Mouse (Mus musculus) c-Kit-positive CD71-positive TER-119-negative erythroid progenitor cells, embryonic 14.5 days (primary cell): ENCODE measurements at regions not wholly inside any gene's neighbourhood (a gene's known extent, or its start where the extent isn't known, plus 50 kb on each side); places are given as distances from the start of the nearest gene placed in this dataset.

ENCODE experiments used
- DNase-seq: peaks from one replicate; pipeline ENCODE4 v3.0.0-alpha.2; 2013; ENCODE audit warnings: low read depth

DNA sequence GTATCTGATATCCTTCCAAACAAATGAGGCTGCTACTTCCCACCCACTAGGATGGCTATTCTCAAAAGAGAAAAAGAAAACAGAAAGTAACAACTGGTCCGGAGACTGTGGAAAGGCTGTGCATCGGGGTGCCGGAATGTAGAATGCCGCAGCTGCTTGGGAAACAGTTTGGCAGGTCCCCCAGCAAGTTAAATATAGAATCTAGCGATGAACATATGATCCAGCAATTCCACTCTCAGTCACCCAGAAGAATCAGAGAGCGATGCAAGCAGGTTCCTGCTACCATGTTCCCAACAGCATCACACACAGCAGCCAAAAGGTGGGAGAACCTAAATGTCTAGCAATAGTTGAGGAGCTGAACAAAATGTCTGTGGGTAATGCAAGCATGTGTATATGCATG lies 528.3 kb upstream of the Gm19410 start:
- DNase-seq: no peak

- no peak for DNase-seq
Observed at GRCm38 (mm10) chr8:35240884-35241283, 524.7 kb upstream of the Gm19410 start.

DNA sequence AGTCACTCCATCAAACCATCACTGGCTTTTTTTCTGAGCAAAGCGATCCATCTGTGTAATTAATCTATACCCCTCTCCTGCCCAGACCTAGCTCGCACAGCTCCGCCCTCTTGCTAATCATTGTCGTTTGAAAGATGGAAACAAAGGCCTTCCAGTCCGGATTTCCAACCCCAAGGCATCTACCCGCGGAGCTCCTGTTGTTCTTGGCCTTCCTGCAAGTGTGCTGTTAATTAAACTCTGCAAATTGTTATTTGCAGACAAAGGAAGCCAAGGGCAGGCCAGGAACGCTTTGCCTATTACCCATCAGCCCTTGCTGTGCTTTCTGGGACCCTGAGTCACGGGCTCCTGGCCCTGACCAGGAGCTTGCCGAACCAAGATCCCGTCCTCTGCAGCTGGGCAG lies 522.0 kb upstream of the Gm19410 start:
- DNase-seq: no peak

GRCm38 (mm10) chr8:35249747-35250375 lies 515.7 kb upstream of the Gm19410 start:
- no peak for DNase-seq

DNA sequence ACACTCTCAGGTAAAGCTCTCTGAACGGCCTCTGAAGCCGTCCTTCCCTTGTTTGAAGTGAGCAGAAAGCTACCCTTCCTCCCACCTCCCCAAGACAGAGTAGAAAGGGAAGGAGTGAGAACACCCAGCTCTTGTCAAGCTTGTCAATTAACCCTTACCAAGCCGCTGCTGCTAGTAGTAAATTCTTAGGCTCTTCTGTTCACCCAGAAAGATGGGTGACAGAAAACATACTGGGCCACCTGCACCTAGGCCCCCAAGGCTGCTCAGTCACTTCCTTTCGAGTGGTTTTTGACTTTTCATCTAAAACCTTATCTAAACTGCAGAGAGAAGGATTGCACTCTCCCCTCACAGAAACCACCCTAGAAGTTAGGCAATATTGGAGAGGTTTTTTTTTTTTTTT lies 514.9 kb upstream of the Gm19410 start:
- DNase-seq: no peak

DNA sequence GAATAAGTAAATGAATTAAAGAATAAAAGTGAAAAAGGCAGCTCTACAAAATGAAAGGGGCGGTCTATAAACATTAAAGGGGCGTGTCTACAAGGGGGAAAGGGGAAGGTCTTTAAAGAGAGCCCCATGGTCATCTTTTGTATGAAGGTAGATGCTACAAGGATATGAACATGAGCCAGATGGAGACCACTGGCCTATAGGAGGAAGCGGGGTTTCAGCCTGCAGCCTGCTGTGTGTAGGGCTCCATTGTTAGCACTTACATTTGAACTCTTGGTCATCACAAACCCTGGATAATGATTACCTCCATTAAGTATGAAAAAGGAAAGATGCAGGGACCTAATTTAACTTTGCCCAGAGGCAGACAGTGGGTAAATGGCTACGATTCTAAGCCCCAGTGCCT lies 511.6 kb upstream of the Gm19410 start:
- DNase-seq: no peak

DNA sequence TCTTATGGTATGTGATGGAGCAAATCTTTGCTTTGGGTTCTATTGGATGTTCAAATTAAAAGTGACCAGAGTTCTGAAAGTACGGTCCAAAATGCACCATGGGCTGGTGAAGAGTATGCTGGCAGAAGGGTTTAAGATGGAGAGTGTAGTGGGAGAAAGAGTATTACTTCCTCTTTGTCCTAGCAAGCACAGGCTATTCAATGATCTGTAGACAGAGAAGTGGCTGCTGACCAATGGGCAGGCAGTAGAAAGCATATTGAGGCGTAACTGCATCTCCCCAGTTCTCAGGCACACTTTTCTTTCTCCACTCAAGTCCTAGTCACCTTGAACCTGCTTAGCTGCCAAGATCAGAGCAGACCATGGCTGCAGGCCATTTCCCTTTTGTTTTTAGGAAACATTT lies 510.3 kb upstream of the Gm19410 start:
- DNase-seq: no peak

DNA sequence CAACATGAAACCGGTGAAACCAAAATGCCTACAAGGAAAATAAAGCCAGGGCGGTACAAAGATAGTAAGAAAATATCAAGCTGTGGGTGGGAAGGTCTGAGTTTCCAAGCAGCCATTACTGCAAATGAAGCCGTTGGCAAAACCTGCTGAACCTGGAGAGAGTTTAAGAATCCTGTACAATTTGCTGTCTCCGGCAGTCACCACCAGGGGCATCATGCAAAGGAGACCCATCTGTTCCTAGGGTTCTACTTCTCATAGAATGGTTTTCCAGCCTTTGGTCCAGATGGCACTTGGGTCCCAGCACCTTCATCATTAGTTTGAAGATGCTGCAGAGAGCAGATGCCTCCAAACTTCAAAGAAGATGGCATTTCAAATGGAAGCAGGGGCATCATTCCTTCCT lies 508.6 kb upstream of the Gm19410 start:
- no peak for DNase-seq

DNA sequence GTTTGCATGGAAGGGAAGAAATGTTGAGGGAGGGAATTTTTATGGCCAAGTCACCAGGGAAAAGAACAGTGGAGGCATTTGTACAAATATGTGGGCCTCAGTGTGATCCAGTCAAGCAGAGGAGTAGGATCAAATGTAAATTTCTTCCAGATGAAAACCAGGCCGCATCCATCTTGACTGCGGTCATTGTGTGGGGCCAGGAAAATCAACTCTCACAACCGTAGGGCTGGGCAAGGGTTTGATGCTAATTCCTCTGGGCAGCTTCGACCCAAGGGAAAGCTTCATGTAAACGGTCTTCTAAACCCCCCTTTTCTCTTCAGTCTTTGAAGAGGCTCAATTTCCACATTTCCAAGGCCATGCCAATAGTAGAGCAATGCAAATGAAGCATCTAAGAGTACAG lies 497.4 kb upstream of the Gm19410 start:
- DNase-seq: no peak

- no peak for DNase-seq
Observed at GRCm38 (mm10) chr8:35268986-35269385, 496.6 kb upstream of the Gm19410 start.

DNA sequence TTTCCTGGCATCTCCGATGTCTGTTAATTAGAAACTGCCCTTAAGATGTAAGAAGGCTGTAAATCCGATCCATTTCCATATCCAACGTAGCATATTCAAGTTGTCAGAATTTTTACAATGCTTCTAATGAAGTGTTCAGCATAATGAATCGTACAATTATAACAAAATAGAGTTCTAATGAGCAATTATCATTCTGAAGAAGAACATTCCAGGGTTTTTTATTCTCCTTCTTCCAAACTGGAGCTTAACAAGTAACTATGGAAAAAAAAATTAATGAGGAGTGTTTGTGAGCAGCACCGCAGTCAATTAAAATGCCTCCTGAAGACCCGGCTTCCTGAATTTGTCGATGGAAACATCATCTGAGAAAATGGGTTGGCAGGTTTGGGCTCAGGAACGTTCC lies 489.6 kb upstream of the Gm19410 start:
- no peak for DNase-seq

GRCm38 (mm10) chr8:35276460-35276859 lies 489.1 kb upstream of the Gm19410 start:
- no peak for DNase-seq

DNA sequence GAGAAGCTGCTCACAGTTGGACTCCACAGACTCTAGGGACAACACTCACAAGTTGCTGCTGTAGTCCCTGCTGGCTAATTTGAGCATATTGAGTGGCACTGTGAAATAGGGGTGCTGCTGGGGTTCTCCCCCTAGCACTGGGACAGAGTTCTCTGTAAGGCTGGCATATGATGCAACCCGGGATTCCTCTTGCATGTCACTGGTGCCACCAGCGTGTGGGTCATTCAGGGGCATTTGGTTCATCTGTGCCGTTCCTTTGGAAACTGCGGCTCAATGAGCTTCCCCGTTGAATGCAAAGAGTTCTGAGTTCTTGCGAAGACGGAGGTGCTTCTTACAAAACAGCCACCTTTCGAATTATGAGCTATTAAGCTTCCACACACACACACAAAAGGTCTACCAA lies 486.6 kb upstream of the Gm19410 start:
- no peak for DNase-seq

- no peak for DNase-seq
Observed at GRCm38 (mm10) chr8:35280741-35281140, 484.8 kb upstream of the Gm19410 start.

DNA sequence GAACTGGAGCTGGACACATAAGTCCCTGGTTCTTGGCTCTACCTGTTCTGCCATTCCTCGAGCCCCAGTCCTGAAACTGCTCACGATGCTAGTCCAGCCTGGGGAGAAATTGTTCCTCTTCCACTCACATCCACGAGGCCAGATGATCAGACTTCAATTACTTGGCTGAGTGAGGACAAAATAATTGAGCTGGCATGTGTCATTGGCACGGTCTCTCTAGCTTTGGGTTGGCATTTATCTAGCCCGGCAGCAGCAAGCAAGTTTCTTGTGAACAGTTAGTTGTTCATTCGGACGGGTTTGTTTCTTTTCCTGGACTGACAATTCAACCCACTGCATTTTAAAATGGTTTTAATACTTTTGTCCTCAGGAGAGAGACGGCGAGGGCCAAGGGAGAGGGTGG lies 482.2 kb upstream of the Gm19410 start:
- no peak for DNase-seq

- no peak for DNase-seq
Observed at GRCm38 (mm10) chr8:35289018-35289417, 476.6 kb upstream of the Gm19410 start.

DNA sequence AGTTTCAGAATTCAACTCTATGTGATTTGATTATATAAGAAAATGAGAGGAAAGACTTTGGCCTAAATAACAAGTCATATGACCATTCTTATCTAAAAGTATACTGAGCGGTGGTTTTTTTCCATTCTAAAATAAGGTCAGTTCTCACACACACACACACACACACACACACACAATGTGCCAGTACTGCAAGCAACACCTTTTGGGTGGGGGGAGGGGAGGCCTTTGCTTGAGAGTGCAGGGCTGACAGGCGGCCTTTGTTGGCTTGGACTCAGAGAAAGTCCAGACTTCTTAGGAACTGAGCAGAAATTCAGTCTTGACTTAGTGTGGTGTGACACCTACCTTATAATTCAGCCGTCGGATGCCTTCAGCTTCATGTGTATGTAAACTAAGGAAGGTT lies 475.6 kb upstream of the Gm19410 start:
- DNase-seq: no peak

DNA sequence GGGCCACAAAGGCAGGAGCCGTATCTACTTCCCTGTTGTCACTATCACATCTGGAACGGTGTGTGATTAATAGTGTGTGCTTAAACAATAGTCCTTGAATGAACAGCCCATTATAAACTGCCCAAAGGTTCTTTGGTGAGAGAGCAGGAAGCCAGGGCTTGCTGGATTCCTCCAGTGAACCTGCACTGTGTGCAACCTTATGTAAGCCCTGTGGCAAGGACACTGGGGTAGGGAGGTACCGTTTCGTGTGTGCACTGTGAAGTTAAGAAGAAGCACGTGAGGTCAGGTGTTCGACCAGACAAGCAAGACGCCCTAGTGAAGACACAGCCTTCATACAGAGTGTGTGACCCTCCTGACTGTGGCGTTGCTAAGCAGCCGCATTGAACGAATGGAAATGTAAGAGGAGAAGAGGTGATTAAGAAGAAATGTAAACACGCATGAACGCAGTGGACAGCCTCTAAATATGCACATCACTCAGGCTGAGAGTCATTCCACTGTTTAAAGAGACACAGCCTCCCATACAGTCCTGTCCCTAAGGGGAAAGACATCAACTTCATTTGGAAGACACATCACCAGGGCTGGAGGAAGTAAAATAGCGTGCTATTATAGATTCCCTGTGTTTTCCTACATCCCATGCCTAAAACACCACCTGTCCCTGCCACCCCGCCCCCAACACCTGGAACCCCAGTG lies 472.0 kb upstream of the Gm19410 start:
- DNase-seq: no peak

GRCm38 (mm10) chr8:35296936-35297335 lies 468.7 kb upstream of the Gm19410 start:
- DNase-seq: no peak

DNA sequence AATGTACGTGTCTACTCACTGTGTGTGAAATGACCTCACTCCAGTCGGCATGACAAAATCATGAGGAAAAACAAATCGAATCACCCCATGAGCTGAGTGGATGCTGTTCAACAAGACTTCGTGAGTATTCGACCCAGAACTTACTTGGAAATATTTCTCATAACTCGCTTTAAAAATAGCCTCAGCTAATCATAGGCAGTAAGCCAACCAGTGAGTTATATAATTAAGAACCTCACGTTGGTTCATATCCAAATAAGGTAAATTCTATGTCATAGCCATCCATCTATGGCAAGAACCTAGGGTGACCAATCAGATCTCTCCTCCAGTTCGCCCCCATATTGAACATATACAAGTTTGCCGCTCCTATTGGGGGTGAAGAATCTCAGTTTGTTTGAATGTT lies 466.5 kb upstream of the Gm19410 start:
- no peak for DNase-seq

GRCm38 (mm10) chr8:35300359-35300758 lies 465.2 kb upstream of the Gm19410 start:
- DNase-seq: no peak

- no peak for DNase-seq
Observed at GRCm38 (mm10) chr8:35300881-35301521, 464.6 kb upstream of the Gm19410 start.

DNA sequence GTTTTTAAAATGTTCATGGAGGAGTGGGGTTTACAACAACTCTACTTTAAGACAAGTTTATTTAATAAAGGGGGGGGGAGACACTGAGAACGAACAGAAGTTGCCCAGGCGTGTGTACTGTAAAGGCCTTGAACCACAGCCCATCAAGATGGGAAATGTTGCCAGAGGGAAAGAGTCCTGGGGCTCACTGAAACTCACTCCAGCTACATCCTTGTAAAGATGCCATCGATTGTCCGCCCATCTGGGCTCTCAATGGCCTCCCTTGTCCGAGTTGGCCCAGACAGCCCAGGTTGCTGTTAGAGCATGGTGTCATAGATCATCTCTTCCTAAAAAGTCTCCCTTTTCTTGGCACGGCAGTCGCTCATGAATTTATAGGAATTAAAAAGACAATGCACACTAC lies 462.7 kb upstream of the Gm19410 start:
- DNase-seq: no peak
